Mouse (Mus musculus) limb, embryonic 10.5 days (tissue): ENCODE data around the gene Sgf29. TPM values are rescaled to one million over a fixed set of nuclear protein-coding genes. Genes with fewer than 3 reads are reported as not detected.

ENCODE experiments used
- DNase-seq: peaks from one replicate; pipeline ENCODE4 v3.0.0-alpha.2; 2017; ENCODE audit warnings: low spot score
- H3K27ac ChIP-seq: fragments of 300-500 bp; sonication (generic); 2 replicates; pipeline ENCODE4 v1.5.1; 2016; ENCODE audit warnings: mild to moderate bottlenecking
- H3K27me3 ChIP-seq: fragments of 300-500 bp; sonication (generic); 2 replicates; pipeline ENCODE4 v1.6.1; 2016; ENCODE audit warnings: low read depth, mild to moderate bottlenecking; ENCODE audit not compliant: poor library complexity, severe bottlenecking
- H3K36me3 ChIP-seq: fragments of 300-500 bp; sonication (generic); 2 replicates; pipeline ENCODE4 v1.6.1; 2016; ENCODE audit warnings: mild to moderate bottlenecking, moderate library complexity
- H3K4me1 ChIP-seq: fragments of 300-500 bp; sonication (generic); 2 replicates; pipeline ENCODE4 v1.6.1; 2016
- H3K4me3 ChIP-seq: fragments of 300-500 bp; sonication (generic); 2 replicates; pipeline ENCODE4 v1.5.1; 2016; ENCODE audit warnings: mild to moderate bottlenecking, moderate library complexity
- H3K9me3 ChIP-seq: fragments of 300-500 bp; sonication (generic); replicated peaks from 2 replicates; pipeline ENCODE4 v1.6.1; 2016; ENCODE audit warnings: mild to moderate bottlenecking
- WGBS: fragments of 180-500 bp; shearing (Covaris S2); methylation state at CpG from one replicate; pipeline ENCODE4 v1.1.7; 2016; 5-methylcytosine and 5-hydroxymethylcytosine counted together
- polyA plus RNA-seq: library from polyadenylated mRNA; unstranded; fragments of >200 nt; fragmentation: Nextera tagmentation; extraction: Ambion mirVana; gene quantifications from 2 replicates; pipeline ENCODE4 v1.2.1, GENCODE M21; 2016

Gene Sgf29
- 69.0 and 69.2 TPM in 2 replicates for polyA plus RNA-seq

- Histone ChIP-seq H3K9me3 (no peaks in the 10 kb centered on the region), H3K27me3 (no peaks in the 10 kb centered on the region), H3K4me1 (peaks cover 23% of the 10 kb centered on the region), H3K4me3 (peak within 1 kb of the TSS; percentile 73), H3K27ac (peak within 1 kb of the TSS; percentile 95), H3K36me3 (0 out of 2 replicates have a peak, but pooled peaks cover under 1% of the 10 kb centered on the region)
- peak; percentile 95 for DNase-seq
- 1% methylated on average over 57 of the region's 57 CpGs for WGBS
These were observed at the start of gene Sgf29 for GRCm38 (mm10) chr7:126649231-126650051. Gene Sgf29 (plus strand): TSS chr7:126649309.

- no peaks in the 10 kb centered on the region for H3K9me3 ChIP-seq
- no peak overlapping the region for H3K4me3 ChIP-seq
- no peaks in the 10 kb centered on the region for H3K36me3 ChIP-seq
- peaks cover 8% of the 10 kb centered on the region for H3K4me1 ChIP-seq
- DNase-seq: no peak
- 49% methylated on average over 5 of the region's 5 CpGs for WGBS
- H3K27ac ChIP-seq: no peak overlapping the region
- no peaks in the 10 kb centered on the region for H3K27me3 ChIP-seq
These were observed 47.2 kb upstream of the Sgf29 start for GRCm38 (mm10) chr7:126601896-126602295.

- no peak for DNase-seq
- Histone ChIP-seq H3K36me3 (no peaks in the 10 kb centered on the region), H3K4me1 (peaks cover 8% of the 10 kb centered on the region), H3K4me3 (no peak overlapping the region), H3K27me3 (no peaks in the 10 kb centered on the region), H3K9me3 (no peaks in the 10 kb centered on the region), H3K27ac (no peak overlapping the region)
- WGBS: 85% methylated on average over 3 of the region's 3 CpGs
These were observed 46.5 kb upstream of the Sgf29 start for GRCm38 (mm10) chr7:126602650-126603049.

GRCm38 (mm10) chr7:126606611-126607010 lies 42.5 kb upstream of the Sgf29 start:
- 80% methylated on average over 5 of the region's 5 CpGs for WGBS

GRCm38 (mm10) chr7:126607064-126607463 lies 42.0 kb upstream of the Sgf29 start:
- no peak overlapping the region for H3K27ac ChIP-seq
- H3K36me3 ChIP-seq: no peaks in the 10 kb centered on the region
- H3K4me1 ChIP-seq: no peaks in the 10 kb centered on the region
- 83% methylated on average over 3 of the region's 3 CpGs for WGBS
- no peaks in the 10 kb centered on the region for H3K27me3 ChIP-seq
- no peak for DNase-seq
- no peak overlapping the region for H3K4me3 ChIP-seq
- H3K9me3 ChIP-seq: no peaks in the 10 kb centered on the region

More at GRCm38 (mm10) chr7:126606611-126607010, 42.5 kb upstream of the Sgf29 start:
- Histone ChIP-seq H3K27me3 (no peaks in the 10 kb centered on the region), H3K4me3 (no peak overlapping the region), H3K4me1 (no peaks in the 10 kb centered on the region), H3K27ac (no peak overlapping the region), H3K9me3 (no peaks in the 10 kb centered on the region), H3K36me3 (no peaks in the 10 kb centered on the region)
- DNase-seq: no peak

- Histone ChIP-seq H3K27me3 (no peaks in the 10 kb centered on the region), H3K36me3 (no peaks in the 10 kb centered on the region), H3K4me1 (no peaks in the 10 kb centered on the region), H3K9me3 (no peaks in the 10 kb centered on the region), H3K27ac (no peak overlapping the region), H3K4me3 (no peak overlapping the region)
- WGBS: 90% methylated on average over 5 of the region's 5 CpGs
- no peak for DNase-seq
These were observed 41.3 kb upstream of the Sgf29 start for GRCm38 (mm10) chr7:126607796-126608195.

- WGBS: 79% methylated on average over 3 of the region's 3 CpGs
- no peaks in the 10 kb centered on the region for H3K36me3 ChIP-seq
- H3K4me1 ChIP-seq: no peaks in the 10 kb centered on the region
- H3K27me3 ChIP-seq: no peaks in the 10 kb centered on the region
- H3K27ac ChIP-seq: no peak overlapping the region
- no peaks in the 10 kb centered on the region for H3K9me3 ChIP-seq
- no peak overlapping the region for H3K4me3 ChIP-seq
- no peak for DNase-seq
These were observed 36.4 kb upstream of the Sgf29 start for GRCm38 (mm10) chr7:126612736-126613135.

- Histone ChIP-seq H3K27me3 (no peaks in the 10 kb centered on the region), H3K4me3 (no peak overlapping the region), H3K36me3 (no peaks in the 10 kb centered on the region), H3K9me3 (no peaks in the 10 kb centered on the region), H3K4me1 (no peaks in the 10 kb centered on the region), H3K27ac (no peak overlapping the region)
- WGBS: 81% methylated on average over 3 of the region's 3 CpGs
- no peak for DNase-seq
These were observed 32.4 kb upstream of the Sgf29 start for GRCm38 (mm10) chr7:126616707-126617106.

GRCm38 (mm10) chr7:126619559-126620275 lies 29.4 kb upstream of the Sgf29 start:
- Histone ChIP-seq H3K4me3 (no peak overlapping the region), H3K27ac (no peak overlapping the region), H3K9me3 (no peaks in the 10 kb centered on the region), H3K4me1 (0 out of 2 replicates have a peak, but pooled peaks cover under 1% of the 10 kb centered on the region), H3K36me3 (no peaks in the 10 kb centered on the region), H3K27me3 (no peaks in the 10 kb centered on the region)
- 86% methylated on average over 10 of the region's 10 CpGs for WGBS
- no peak for DNase-seq

DNA sequence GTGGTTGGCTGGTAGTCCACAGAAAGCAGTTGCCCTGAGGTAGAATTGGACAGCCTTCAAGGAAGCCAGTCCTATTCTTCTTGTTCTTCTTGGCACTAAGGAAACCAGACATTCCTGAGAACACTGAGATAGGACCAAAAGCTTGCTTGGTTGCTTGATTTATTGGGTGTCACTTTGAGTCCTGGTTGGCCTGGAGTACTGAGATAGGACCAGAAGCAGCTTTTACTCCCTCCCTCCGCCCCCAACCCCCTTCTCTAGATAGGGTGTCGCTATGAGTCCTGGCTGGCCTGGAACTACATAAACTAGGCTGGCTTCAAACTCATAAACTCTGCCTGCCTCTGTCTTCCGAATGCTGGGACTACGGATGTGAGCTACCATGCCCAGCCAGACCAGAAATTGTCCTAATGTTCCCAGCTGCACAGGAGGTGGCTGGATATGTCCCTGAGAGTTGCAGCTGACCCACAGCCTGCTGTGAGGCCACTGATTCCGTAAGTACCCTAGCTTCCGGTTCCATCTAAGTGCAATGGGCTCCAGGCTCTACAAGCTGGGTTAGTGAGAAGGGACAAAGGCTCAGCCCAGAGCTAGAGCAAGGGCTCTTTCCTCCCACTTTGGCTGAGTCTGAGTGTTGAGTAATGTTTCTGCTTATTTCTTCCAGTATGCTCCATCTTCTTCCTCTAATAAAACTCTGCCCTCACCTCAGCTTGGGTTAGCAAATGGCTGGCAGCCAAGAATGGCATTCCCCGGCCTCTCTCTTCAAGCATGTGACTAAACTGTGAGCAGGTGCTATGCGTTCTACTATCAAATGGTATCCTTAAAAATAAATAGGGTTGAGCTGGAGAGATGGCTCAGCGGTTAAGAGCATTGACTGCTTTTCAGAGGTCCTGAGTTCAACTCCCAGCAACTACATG lies 27.4 kb upstream of the Sgf29 start:
- DNase-seq: no peak
- Histone ChIP-seq H3K27ac (no peak overlapping the region; the same call in 1 of the 2 replicates), H3K27me3 (no peaks in the 10 kb centered on the region), H3K4me3 (no peak overlapping the region), H3K9me3 (no peaks in the 10 kb centered on the region), H3K36me3 (no peaks in the 10 kb centered on the region), H3K4me1 (0 out of 2 replicates have a peak, but pooled peaks cover 2% of the 10 kb centered on the region)
- WGBS: 83% methylated on average over 9 of the region's 9 CpGs

DNA sequence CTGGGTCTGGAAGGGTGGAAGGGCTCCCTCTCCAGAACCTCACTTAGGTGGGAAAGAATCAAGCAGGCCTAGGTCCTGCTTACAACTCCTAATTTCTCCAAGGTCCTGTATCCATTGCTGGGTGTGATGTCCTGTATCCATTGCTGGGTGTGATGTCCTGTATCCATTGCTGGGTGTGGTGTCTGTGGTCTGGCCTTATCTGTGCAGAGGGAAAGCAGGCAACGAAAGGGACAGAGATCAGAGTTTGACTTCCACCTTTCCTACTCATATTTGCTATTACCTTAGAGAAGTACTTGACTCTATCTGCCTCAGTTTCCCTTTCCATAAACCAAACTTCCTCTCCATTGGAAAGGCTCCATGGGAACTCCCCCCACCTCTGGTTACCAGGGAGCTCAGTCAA lies 25.7 kb upstream of the Sgf29 start:
- WGBS: 83% methylated on average over 1 of the region's 1 CpGs
- H3K27me3 ChIP-seq: no peaks in the 10 kb centered on the region
- no peaks in the 10 kb centered on the region for H3K9me3 ChIP-seq
- no peak overlapping the region for H3K4me3 ChIP-seq
- H3K27ac ChIP-seq: no peak overlapping the region
- no peaks in the 10 kb centered on the region for H3K36me3 ChIP-seq
- DNase-seq: no peak
- H3K4me1 ChIP-seq: peaks cover 6% of the 10 kb centered on the region

- H3K4me3 ChIP-seq: no peak overlapping the region
- H3K4me1 ChIP-seq: peaks cover 8% of the 10 kb centered on the region
- no peaks in the 10 kb centered on the region for H3K27me3 ChIP-seq
- WGBS: 71% methylated on average over 16 of the region's 16 CpGs
- no peak for DNase-seq
- no peaks in the 10 kb centered on the region for H3K36me3 ChIP-seq
- H3K9me3 ChIP-seq: no peaks in the 10 kb centered on the region
- H3K27ac ChIP-seq: no peak overlapping the region
These were observed 24.3 kb upstream of the Sgf29 start for GRCm38 (mm10) chr7:126624774-126625173.
